Mouse (Mus musculus) forebrain, embryonic 13.5 days (tissue): ENCODE results near the gene Camk2n1. TPM values are rescaled to one million over a fixed set of nuclear protein-coding genes. Genes with fewer than 3 reads are reported as not detected.
A peak's percentile ranks its signal among the peaks of the same experiment; 100 is the strongest.
"Not testable (repeated sequence)": the region's sequence is repeated elsewhere in the genome, so short reads cannot be mapped to it uniquely, and the experiment has no call there.

ENCODE experiments used
- ATAC-seq: fragments of 200-750 bp; cut with Nextera tagmentation; 2 replicates; pipeline ENCODE4 v1.8.0; 2017
- H3K27ac ChIP-seq: fragments of 300-500 bp; sonication (generic); 2 replicates; pipeline ENCODE4 v1.5.1; 2015; ENCODE audit warnings: inconsistent platforms, mild to moderate bottlenecking, moderate library complexity
- H3K27me3 ChIP-seq: fragments of 300-500 bp; sonication (generic); 2 replicates; pipeline ENCODE4 v1.6.1; 2015; ENCODE audit warnings: mild to moderate bottlenecking, inconsistent platforms
- H3K36me3 ChIP-seq: fragments of 300-500 bp; sonication (generic); 2 replicates; pipeline ENCODE4 v1.6.1; 2015; ENCODE audit warnings: mild to moderate bottlenecking, inconsistent platforms; ENCODE audit not compliant: poor library complexity, severe bottlenecking
- H3K4me1 ChIP-seq: fragments of 300-500 bp; sonication (generic); 2 replicates; pipeline ENCODE4 v1.6.1; 2015; ENCODE audit warnings: inconsistent platforms
- H3K4me2 ChIP-seq: fragments of 300-500 bp; sonication (generic); 2 replicates; pipeline ENCODE4 v1.6.1; 2015; ENCODE audit warnings: inconsistent platforms, mild to moderate bottlenecking, moderate library complexity
- H3K4me3 ChIP-seq: fragments of 300-500 bp; sonication (generic); 2 replicates; pipeline ENCODE4 v1.5.1; 2015; ENCODE audit warnings: mild to moderate bottlenecking, inconsistent platforms
- H3K9ac ChIP-seq: fragments of 300-500 bp; sonication (generic); 2 replicates; pipeline ENCODE4 v1.6.1; 2015; ENCODE audit warnings: mild to moderate bottlenecking, inconsistent platforms
- H3K9me3 ChIP-seq: fragments of 300-500 bp; sonication (generic); replicated peaks from 2 replicates; pipeline ENCODE4 v1.6.1; 2016; ENCODE audit warnings: inconsistent platforms
- WGBS: fragments of 180-500 bp; shearing (Covaris S2); methylation state at CpG from one replicate; pipeline ENCODE4 v1.1.7; 2015; 5-methylcytosine and 5-hydroxymethylcytosine counted together
- polyA plus RNA-seq: library from polyadenylated mRNA; unstranded; fragments of >200 nt; fragmentation: Nextera tagmentation; extraction: Ambion mirVana; gene quantifications from 2 replicates; pipeline ENCODE4 v1.2.1, GENCODE M21; 2015

Gene Camk2n1
- polyA plus RNA-seq, 1 experiment from 2014 or later, result 6.9 TPM

DNA sequence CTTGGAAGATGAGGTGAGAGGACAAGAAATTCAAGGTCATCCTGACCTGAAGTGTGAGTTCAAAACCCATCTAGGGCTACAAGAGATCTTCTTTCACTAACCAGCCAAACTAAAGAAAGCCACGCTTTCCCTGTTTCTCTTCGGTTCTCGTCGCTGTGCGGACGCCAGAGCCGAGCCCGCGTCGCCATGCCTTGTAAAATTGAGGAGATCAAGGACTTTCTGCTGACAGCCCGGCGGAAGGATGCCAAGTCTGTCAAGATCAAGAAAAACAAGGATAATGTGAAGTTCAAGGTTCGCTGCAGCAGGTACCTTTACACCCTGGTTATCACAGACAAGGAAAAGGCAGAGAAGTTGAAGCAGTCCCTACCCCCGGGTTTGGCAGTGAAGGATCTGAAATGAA is 28.5 kb upstream of the Camk2n1 start:
- peaks cover 12% of the 10 kb centered on the region for H3K27me3 ChIP-seq
- H3K9me3 ChIP-seq, H3K27ac ChIP-seq, H3K4me2 ChIP-seq, ATAC-seq, H3K4me3 ChIP-seq, H3K9ac ChIP-seq, H3K36me3 ChIP-seq, H3K4me1 ChIP-seq: not testable (repeated sequence)
- WGBS, result 88% methylated on average over 14 of the region's 14 CpGs

DNA sequence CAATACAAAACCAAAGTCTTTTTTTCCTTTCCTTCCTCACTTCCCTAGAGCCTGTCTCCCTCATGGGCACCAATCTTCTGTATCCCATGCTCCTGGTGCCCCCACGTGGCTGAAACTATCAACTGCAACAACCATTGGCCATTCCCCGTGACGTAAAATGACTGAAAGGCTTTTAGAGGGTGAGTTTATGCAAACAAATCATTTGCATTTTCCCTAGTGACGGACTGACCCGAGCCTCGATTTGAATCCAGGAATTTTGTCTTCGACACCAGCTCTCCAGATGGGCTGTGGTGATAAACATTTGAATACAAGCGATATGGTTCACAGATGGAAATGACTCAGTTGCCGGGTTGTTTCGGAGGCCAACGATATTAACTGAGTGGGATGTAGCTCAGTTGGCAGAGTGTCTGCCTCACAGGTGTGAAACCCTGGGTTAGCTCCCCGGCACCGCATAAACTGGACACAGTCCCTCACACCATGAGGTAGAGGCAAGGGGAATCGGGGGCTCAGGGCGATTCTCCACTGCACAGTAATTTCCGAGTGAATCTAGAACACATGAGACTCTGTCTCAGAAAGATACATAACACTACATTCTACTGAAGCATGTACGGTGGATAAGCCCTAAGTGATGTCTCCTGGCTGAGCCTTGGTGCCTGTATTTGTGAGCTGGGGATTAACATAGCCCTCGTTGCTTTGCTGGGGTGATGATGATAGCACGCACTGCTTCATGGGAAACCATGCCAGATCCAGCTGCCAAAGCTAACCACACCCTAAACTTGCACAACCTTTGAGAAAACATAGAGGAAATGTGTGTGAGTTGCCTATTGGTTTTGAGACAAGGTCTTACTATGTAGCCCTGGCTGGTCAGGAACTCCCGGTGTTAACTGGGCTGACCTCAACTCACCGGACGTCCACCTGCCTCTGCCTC is 27.1 kb upstream of the Camk2n1 start:
- Histone ChIP-seq H3K4me3 (no peak overlapping the region), H3K9me3 (no peaks in the 10 kb centered on the region; the same call in 1 of the 2 replicates), H3K4me1 (0 out of 2 replicates have a peak, but pooled peaks cover 5% of the 10 kb centered on the region), H3K27me3 (peaks cover 14% of the 10 kb centered on the region), H3K27ac (no peak overlapping the region), H3K36me3 (no peaks in the 10 kb centered on the region), H3K9ac (no peak overlapping the region), H3K4me2 (no peak overlapping the region)
- ATAC-seq, result peak; percentile 61; the same call in 1 of the 2 replicates
- 43% methylated on average over 22 of the region's 22 CpGs for WGBS

DNA sequence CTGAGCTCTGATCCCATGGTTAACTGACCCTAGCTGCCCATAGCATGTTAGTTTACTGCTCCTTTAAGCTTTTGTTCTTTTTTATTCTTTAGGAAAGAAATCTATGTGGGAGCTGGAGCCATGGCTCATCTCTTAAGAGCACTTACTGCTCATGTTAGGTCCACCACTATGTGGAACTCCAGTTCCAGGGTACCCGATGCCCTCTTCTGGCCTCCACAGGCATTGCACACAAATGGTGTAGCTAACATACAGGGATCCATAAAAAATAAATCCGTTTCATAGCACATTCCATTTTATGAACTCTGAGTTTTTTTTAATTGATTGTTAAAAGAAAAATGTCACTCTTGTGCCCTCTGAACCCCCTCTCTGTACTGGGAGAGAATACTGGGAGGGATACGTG is 24.3 kb upstream of the Camk2n1 start:
- 50% methylated on average over 3 of the region's 3 CpGs for WGBS
- Histone ChIP-seq H3K4me2 (no peak overlapping the region), H3K27ac (no peak overlapping the region), H3K9me3 (no peaks in the 10 kb centered on the region), H3K27me3 (peaks cover 9% of the 10 kb centered on the region), H3K36me3 (no peaks in the 10 kb centered on the region), H3K4me1 (0 out of 2 replicates have a peak, but pooled peaks cover 9% of the 10 kb centered on the region), H3K4me3 (no peak overlapping the region), H3K9ac (no peak overlapping the region)
- ATAC-seq, result no peak

DNA sequence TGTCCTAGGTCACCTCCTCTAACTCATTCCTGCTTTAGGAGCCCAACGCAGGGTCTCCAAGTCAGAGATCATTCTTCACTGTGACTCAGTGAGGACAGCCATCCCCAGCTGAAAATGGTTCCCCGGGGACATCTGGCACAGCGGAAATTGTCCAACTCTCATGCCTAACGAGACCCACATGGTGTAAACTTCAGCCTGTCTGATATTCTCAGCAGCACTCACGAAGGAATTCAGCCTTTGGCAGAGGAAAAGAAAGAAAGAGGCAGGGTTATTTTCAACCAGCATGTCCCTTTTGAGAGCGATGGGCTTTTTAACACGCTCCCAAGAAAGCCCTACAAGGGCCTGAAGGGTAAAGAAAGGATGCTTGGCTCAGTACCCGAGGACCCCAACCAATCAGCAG is 22.8 kb upstream of the Camk2n1 start:
- H3K4me3 ChIP-seq, result no peak overlapping the region
- no peak overlapping the region for H3K9ac ChIP-seq
- 55% methylated on average over 8 of the region's 8 CpGs for WGBS
- no peak overlapping the region for H3K27ac ChIP-seq
- no peak overlapping the region for H3K4me2 ChIP-seq
- H3K9me3 ChIP-seq, result no peaks in the 10 kb centered on the region
- peaks cover 23% of the 10 kb centered on the region for H3K4me1 ChIP-seq
- ATAC-seq, result no peak
- peaks cover 9% of the 10 kb centered on the region for H3K27me3 ChIP-seq
- H3K36me3 ChIP-seq, result peaks cover 3% of the 10 kb centered on the region

DNA sequence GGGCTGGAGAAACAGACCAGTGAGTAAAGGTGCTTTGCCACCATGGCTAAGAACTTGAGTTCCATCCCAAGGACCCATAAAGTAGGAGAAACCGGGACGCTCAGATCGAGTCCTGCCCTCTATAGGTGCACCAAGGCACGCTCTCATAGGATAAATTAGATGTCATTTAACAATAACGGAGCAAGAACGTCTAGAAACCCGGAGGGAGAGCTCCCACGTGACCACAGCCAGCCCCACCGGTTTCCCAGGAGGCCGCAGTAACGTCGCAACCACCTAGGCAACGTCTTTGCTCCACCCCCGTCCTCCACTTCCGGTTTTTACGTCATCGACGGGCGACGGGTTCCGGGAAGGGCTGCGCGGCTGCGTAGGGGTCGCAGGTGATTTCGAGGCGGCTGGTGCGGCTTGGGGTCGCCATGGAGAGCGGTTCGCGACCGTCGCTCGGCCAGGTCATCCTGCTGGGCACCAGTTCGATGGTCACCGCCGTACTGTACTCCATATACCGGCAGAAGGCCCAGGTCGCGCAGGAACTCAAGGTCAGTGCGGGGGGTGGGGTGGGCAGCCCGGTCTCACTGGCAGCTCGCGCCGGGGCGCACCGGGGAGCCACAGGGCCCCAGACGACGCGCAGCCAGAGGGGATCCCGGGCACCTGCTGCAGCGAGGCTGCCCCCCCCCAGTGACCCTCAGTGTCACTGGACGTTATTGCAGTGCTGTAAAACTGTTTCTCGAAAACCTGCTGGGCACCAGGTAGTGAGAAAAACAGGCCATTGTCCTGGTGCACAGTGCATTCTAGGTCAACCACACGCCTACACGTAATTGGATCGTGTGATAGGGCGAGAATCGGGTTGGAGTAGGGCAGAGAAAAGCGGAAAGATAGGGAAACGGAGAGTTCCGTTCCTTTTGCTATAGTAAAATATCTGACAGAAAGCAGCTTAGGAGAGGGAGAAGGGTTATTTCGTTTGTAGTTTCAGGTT is 19.5 kb upstream of the Camk2n1 start, which contains the start of gene Mul1:
Gene Mul1 (plus strand): TSS at position 325 of the 970 bp plus-strand sequence.
- Histone ChIP-seq H3K36me3 (peaks cover 36% of the 10 kb centered on the region), H3K27ac (peak within 1 kb of the TSS; percentile 78), H3K4me2 (peak within 1 kb of the TSS; percentile 96), H3K4me1 (peaks cover 19% of the 10 kb centered on the region), H3K4me3 (peak within 1 kb of the TSS; percentile 98), H3K27me3 (0 out of 2 replicates have a peak, but pooled peaks cover 6% of the 10 kb centered on the region), H3K9ac (peak within 1 kb of the TSS; percentile 85), H3K9me3 (no peaks in the 10 kb centered on the region)
- ATAC-seq, result peak; percentile 95
- 1% methylated on average over 64 of the region's 64 CpGs for WGBS

DNA sequence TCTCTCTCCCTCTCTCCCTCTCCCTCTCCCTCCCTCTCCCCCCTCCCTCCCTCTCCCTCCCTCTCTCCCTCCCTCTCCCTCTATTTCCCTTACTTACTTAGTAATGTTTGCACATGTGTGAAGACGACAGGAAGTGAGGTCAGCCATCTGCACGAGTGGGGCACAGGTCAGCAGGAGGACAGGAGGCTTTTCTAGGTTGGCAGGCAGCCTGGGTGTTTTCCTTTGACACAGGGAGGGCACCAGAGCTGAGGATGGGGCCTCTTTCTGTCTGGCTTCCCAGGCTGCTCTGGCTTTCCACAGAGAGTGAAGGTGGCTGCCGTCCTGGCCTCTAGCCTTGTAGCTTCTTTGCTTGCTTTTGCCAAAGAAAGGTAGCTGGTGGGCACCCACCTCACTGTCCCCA is 14.1 kb upstream of the Camk2n1 start:
- Histone ChIP-seq H3K27me3 (0 out of 2 replicates have a peak, but pooled peaks cover 4% of the 10 kb centered on the region), H3K4me1 (peaks cover 12% of the 10 kb centered on the region), H3K9me3 (no peaks in the 10 kb centered on the region), H3K36me3 (peaks cover 71% of the 10 kb centered on the region), H3K4me2 (no peak overlapping the region), H3K27ac (no peak overlapping the region), H3K9ac (no peak overlapping the region), H3K4me3 (no peak overlapping the region)
- ATAC-seq, result no peak
- WGBS, result 92% methylated on average over 3 of the region's 3 CpGs

DNA sequence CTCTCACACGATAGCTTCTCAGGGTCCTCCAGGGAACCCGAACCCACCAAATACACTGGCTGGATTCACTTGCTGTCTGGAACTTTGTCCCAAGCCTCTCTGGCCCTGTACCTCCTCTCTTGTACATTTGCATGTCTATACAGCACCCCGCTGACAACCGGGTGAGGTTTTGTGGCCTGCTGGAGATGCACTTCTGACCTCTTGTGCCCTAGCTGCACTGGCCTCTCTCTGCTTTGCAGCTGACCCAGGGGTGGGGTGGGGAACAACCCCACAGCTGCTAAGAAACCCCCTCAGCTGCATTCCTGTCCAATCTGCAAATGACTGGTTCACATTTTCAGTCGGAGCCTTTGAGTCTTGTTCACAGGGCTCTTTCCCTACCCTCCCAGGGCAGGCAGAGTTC is 9.2 kb upstream of the Camk2n1 start:
- WGBS, result 8% methylated on average over 5 of the region's 5 CpGs
- no peaks in the 10 kb centered on the region for H3K9me3 ChIP-seq
- 0 out of 2 replicates have a peak, but pooled peaks cover 4% of the 10 kb centered on the region for H3K27me3 ChIP-seq
- no peak overlapping the region for H3K9ac ChIP-seq
- ATAC-seq, result no peak
- peaks cover 25% of the 10 kb centered on the region for H3K4me1 ChIP-seq
- H3K4me3 ChIP-seq, result no peak overlapping the region
- no peak overlapping the region for H3K4me2 ChIP-seq
- H3K27ac ChIP-seq, result no peak overlapping the region
- peaks cover 31% of the 10 kb centered on the region for H3K36me3 ChIP-seq

DNA sequence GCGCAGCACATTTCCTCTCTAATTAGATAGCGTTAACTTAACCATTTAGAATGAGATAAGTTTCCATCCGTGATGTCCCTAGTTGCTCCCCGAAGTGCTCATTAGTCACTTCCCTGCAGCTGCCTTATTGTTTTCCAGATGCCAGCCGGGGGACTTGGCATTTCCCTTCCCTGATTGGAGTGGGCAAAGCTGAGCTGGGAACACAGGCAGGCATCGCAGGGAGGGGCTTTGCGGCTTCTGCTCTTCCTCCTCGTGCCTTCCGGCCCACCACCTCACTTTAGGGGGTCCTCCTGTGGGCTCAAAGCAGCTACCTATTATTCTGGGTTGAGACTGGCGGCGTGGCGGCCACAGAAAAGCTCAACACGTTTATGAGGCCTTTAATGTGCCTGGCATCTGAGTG is 7.1 kb upstream of the Camk2n1 start:
- peak overlapping the region; percentile 12; the same call in 1 of the 2 replicates for H3K4me2 ChIP-seq
- no peak overlapping the region for H3K4me3 ChIP-seq
- H3K27me3 ChIP-seq, result peaks cover 14% of the 10 kb centered on the region
- peak overlapping the region; percentile 26; the same call in 1 of the 2 replicates for H3K9ac ChIP-seq
- WGBS, result 17% methylated on average over 13 of the region's 13 CpGs
- no peaks in the 10 kb centered on the region for H3K9me3 ChIP-seq
- peaks cover 25% of the 10 kb centered on the region for H3K4me1 ChIP-seq
- peak; percentile 44 for ATAC-seq
- H3K36me3 ChIP-seq, result peaks cover 11% of the 10 kb centered on the region
- H3K27ac ChIP-seq, result peak overlapping the region; percentile 83

DNA sequence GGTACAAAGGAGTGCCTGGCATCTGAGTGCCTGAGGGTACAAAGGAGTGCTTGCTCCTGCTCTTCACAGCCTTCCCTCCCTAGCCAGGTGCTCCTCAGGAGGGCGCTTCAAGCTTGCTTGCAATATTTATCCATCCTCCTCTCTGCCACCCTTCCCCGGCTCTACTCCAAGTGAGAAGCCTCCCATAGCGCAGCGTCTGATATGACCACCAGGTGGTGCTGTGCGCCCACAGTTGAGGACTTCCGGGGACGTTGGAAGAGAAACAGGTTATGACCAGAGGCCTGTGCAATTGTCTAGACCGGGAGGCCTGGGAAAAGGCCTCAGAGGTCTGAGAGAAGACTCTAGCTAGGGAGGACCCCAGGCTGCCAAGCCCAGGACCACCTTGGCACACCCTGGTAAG is 6.7 kb upstream of the Camk2n1 start:
- peak overlapping the region; percentile 32 for H3K4me2 ChIP-seq
- peaks cover 18% of the 10 kb centered on the region for H3K27me3 ChIP-seq
- H3K9ac ChIP-seq, result peak overlapping the region; percentile 26; the same call in 1 of the 2 replicates
- peaks cover 25% of the 10 kb centered on the region for H3K4me1 ChIP-seq
- WGBS, result 0% methylated on average over 8 of the region's 8 CpGs
- ATAC-seq, result peak; percentile 91
- H3K9me3 ChIP-seq, result no peaks in the 10 kb centered on the region
- no peak overlapping the region for H3K4me3 ChIP-seq
- H3K36me3 ChIP-seq, result peaks cover 7% of the 10 kb centered on the region
- H3K27ac ChIP-seq, result peak overlapping the region; percentile 83

DNA sequence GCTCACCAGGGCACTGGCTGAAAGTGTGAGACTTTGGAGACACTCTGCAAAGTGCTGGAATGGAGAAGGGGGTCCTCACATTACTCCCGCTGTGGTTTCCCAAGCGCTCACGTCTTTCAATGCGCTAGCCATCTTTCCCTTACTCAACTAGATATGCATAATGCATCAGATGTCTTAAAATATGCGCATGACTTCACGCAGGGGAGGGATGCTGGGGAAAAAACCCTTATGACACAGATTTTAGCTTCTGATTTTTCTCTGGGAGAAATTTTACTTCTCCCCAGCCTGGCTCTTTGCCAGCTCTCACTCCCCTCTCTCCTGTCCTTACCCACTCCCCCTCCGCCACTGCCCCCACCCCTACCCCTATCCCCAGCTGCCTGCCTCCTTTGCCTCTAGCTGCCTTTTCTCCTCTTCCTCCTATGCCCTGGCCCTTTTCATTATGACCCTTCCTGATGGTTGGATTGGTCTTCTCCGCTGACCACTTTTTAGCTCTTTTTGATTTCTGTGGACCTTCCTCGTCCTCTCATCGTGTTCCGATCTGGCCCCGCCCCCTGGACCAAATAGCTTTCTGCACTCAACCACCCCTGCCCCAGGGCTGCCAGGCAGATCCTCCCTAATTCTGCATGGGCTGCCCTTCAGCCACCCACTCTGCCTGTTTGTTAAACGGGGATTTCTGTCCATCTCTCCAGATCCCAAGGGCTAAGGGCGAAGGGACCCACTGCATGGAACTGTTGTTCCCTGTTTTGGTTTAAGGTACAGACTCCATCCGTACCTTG is 6.1 kb upstream of the Camk2n1 start:
- 32% methylated on average over 15 of the region's 15 CpGs for WGBS
- H3K36me3 ChIP-seq, result peaks cover under 1% of the 10 kb centered on the region; the same call in 1 of the 2 replicates
- no peaks in the 10 kb centered on the region for H3K9me3 ChIP-seq
- peak overlapping the region; percentile 32 for H3K4me2 ChIP-seq
- no peak overlapping the region for H3K4me3 ChIP-seq
- H3K27me3 ChIP-seq, result peaks cover 25% of the 10 kb centered on the region
- H3K4me1 ChIP-seq, result peaks cover 30% of the 10 kb centered on the region
- H3K27ac ChIP-seq, result peak overlapping the region; percentile 83
- ATAC-seq, result peak; percentile 79
- peak overlapping the region; percentile 26; the same call in 1 of the 2 replicates for H3K9ac ChIP-seq
